Mouse (Mus musculus): ENCODE results near the gene 1700001K19Rik.
A peak's percentile ranks its signal among the peaks of the same experiment; 100 is the strongest.
"Not testable (repeated sequence)": the region's sequence is repeated elsewhere in the genome, so short reads cannot be mapped to it uniquely, and the experiment has no call there.

1700001K19Rik gene

GRCm38 (mm10) chr12:110696173-110696974 is 14.0 kb upstream of the 1700001K19Rik start:
- DNase-seq (ENCODE audit: low spot score in 2 of 2) = peak; percentile 98

DNA sequence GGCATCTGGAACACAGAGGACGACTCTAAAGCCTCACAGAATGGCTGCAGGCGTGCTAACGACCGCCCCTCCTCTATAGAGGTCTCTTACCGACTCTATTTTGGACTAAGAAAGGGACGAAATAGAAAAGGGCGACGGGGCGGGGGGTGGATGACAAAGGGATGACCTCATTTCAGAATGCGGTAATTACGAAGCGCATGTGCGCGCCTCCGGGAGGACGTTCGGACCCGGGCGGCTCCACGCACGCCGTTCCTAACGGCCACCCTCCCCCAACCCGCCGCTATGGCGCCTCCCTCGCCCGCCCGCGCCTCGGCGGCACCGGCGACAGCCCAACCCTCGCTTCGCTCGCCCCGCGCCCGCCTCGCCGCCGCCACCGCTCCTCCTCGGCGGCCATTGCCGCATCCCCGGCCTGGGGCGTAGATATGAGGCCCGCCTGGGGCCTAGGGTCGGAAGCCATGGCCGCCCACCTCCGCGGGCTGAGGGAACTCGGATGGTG is 13.3 kb upstream of the 1700001K19Rik start:
- DNase-seq (ENCODE audit: low spot score in 2 of 2) = peak; percentile 26 to 30

GRCm38 (mm10) chr12:110693378-110693777 is 11.0 kb upstream of the 1700001K19Rik start:
- not testable (repeated sequence) for DNase-seq (ENCODE audit: low spot score in 2 of 2)

GRCm38 (mm10) chr12:110689919-110690643 is 7.7 kb upstream of the 1700001K19Rik start:
- DNase-seq (ENCODE audit: low spot score in 2 of 2) = no peak

GRCm38 (mm10) chr12:110688921-110689320 is 6.5 kb upstream of the 1700001K19Rik start:
- not testable (repeated sequence) for DNase-seq (ENCODE audit: low spot score in 2 of 2)

GRCm38 (mm10) chr12:110687894-110688734 is 5.7 kb upstream of the 1700001K19Rik start:
- peak; percentile 82 to 88 for DNase-seq (ENCODE audit: low spot score in 2 of 2)

GRCm38 (mm10) chr12:110683580-110683979 is 1.2 kb upstream of the 1700001K19Rik start:
- no peak for DNase-seq (ENCODE audit: low spot score in 2 of 2)

GRCm38 (mm10) chr12:110681878-110682277 is 541 bp downstream of the 1700001K19Rik start:
- DNase-seq (ENCODE audit: low spot score in 2 of 2) = no peak

DNA sequence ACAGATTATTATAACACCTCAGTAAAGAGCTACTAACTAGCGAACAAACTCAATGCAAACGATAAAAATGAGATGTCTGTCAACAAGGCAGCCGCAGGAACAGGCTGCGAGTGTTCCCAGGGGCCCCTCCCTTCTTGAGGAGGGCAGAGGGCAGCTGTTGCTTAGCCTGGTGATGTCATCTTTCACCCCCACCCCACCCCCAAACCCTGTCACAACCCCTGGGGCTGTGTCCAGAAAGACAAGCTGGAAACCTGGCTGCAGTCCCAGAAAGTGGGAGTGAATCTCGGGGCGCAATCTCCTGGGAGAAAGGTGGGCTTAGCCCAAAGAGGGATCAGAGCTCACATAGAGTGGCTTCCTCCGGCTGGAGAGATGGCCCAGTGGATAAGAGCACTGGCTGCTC is 1.2 kb downstream of the 1700001K19Rik start:
- DNase-seq (ENCODE audit: low spot score in 2 of 2) = peak in 1 of 2 experiments; percentile 48

- no peak for DNase-seq (ENCODE audit: low spot score in 2 of 2)
Observed at GRCm38 (mm10) chr12:110674243-110674642, 8.2 kb downstream of the 1700001K19Rik start.

DNA sequence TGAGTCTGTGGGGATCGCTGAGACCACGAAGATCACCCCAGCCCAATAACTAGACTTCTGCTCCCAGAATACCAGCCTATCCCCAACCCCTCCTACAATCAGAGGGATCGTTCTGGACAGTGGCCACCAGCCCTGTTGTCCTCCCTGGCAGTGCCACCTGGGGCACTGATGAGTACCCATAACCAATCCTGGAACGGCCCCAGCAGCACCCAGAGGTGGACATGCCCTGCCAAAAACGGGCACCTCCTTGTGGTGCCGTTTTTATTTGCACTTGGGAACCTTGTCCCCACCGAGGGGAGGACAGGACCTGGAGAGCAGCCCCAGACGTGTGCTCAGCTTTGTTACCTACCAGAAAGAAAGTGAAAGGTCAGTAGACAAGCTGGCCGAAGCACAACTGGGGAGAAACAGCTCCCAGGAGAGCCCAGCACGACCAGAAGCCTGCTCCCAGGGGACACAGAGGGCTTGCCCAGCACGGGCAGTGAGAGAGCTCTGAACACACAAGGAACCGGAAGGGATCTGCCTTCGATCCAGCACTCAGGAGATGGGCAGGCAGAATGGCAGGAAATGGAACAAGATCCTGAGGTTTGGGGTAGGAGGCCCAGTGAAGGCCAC is 14.8 kb downstream of the 1700001K19Rik start:
- DNase-seq (ENCODE audit: low spot score in 2 of 2) = peak in 1 of 2 experiments; percentile 18

GRCm38 (mm10) chr12:110661746-110662145 is 20.7 kb downstream of the 1700001K19Rik start:
- no peak for DNase-seq (ENCODE audit: low spot score in 2 of 2)

DNA sequence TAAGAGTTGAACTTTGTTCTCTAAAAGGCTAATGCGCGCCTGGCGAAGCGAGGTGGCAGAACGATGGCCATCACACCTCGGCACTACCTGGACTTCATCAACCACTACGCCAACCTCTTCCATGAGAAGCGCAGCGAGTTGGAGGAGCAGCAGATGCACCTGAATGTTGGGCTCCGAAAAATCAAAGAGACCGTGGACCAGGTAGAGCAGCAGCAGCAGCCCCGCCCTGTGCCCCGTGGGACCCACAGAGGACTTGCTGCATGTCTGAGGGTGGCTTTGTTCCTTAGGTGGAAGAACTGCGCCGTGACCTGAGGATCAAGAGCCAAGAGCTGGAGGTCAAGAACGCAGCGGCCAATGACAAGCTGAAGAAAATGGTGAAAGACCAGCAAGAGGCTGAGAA is 31.0 kb downstream of the 1700001K19Rik start:
- DNase-seq (ENCODE audit: low spot score in 2 of 2) = no peak

DNA sequence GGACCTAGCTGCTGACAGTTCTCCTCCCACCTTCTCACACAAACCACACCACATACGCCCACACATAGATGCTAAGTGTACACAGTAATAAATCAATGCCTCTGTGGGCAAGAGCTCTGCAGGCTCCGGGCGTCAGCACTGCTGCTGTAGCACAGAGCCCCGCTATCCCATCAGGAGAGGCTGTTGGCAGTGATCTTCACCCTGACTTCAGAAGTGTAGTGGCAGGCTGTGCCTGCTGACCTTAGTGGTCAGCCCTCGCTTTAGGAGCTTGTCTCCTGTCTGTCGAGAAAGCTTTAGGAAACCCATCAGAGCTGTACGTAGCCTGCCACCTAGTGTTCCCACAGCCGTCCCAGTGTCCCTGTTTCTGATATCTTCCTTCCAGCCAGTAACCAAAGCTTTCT is 32.2 kb downstream of the 1700001K19Rik start:
- DNase-seq (ENCODE audit: low spot score in 2 of 2) = no peak

DNA sequence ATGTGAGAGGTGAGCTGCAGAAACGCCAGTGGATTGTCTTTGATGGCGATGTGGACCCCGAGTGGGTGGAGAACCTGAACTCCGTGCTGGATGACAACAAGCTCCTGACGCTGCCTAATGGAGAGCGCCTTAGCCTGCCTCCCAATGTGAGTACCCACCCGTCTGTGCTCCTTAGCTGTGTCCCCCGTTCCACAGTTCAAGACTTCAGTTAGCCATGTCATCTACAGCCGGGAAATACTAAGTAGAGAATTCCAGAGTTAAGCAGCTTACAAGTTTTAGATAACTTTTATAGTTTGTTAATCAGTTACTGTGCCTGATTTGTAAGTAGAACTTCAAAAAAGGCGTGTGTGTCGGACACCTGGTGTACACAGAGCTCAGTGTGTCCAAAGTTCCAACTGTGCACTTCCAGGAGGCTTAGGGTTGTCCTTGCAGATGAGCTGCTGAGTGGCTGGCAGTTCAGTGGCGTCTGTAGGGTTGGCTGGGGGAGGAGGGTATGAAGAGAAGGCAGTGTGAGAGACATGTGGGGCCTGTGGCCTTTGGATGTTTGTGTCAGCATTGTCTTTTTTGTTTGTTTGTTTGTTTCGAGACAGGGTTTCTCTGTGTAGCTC is 44.8 kb downstream of the 1700001K19Rik start:
- DNase-seq (ENCODE audit: low spot score in 2 of 2) = no peak

DNA sequence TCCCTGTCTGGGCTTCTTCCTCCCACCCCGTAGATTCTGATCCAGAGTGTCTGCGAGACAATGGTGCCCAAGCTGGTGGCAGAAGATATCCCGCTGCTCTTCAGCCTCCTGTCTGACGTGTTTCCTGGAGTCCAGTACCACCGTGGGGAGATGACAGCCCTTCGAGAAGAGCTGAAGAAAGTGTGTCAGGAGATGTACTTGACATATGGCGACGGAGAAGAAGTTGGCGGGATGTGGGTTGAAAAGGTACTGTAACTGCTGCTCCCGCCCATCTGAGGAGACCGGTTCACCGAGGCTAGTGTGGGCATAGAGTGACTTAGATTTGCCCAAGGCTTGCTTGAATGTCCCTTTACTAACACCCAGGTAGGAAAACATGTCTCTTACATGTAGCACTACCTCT is 46.1 kb downstream of the 1700001K19Rik start:
- no peak for DNase-seq (ENCODE audit: low spot score in 2 of 2)

DNA sequence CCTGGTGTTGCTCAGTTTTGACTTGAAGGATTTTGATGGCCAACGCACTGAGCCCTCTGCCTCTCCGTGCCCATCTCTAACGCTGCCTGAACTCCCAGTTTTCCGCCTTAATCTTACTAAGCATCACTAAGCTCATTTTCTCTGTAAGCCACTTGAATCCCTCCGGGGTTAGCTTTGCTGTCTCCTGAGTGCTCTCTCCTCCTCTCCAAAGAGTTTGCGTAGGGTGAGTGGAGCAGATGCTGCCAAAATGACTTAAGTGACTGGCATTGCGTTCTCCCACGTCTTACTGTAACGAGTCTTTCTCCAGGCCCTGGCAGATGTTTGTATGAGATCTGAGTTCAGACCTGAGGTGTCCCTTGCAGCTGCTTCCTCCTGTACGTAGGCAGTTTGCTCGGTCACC is 52.4 kb downstream of the 1700001K19Rik start:
- DNase-seq (ENCODE audit: low spot score in 2 of 2) = no peak
